Mouse (Mus musculus): Measurements from ENCODE around the gene Trim40. TPM values are rescaled to one million over a fixed set of nuclear protein-coding genes. Genes with fewer than 3 reads are reported as not detected.

Trim40 gene
- polyA plus RNA-seq, 1 experiment, result 0.71 TPM

- Histone ChIP-seq H3K27me3 (ENCODE audit: control insufficient read depth, insufficient read depth, low read length) (no peaks in the 10 kb centered on the region), H3K27ac (ENCODE audit: control insufficient read depth, insufficient read depth, low read length) (no peak overlapping the region), H3K4me1 (replicated peaks; ENCODE audit: control insufficient read depth, insufficient read depth, low read length) (no peaks in the 10 kb centered on the region), H3K4me3 (ENCODE audit: control insufficient read depth, insufficient read depth, low read length) (no peak overlapping the region), H3K36me3 (ENCODE audit: control insufficient read depth, insufficient read depth, low read length) (no peaks in the 10 kb centered on the region)
- WGBS, result 92% methylated on average over 10 of the region's 10 CpGs
- TF ChIP-seq CTCF (IDR thresholded peaks at IDR 0.05; ENCODE audit: borderline replicate concordance, control insufficient read depth, extremely low read depth, insufficient read depth, low read length, poor library complexity), result no peak
- TF ChIP-seq POLR2A (IDR thresholded peaks at IDR 0.05; ENCODE audit: control insufficient read depth, extremely low read depth, insufficient read depth, low read length, poor library complexity), result no peak
- no peak for DNase-seq
Observed at GRCm38 (mm10) chr17:36927496-36928120, 37.7 kb upstream of the Trim40 start.

DNA sequence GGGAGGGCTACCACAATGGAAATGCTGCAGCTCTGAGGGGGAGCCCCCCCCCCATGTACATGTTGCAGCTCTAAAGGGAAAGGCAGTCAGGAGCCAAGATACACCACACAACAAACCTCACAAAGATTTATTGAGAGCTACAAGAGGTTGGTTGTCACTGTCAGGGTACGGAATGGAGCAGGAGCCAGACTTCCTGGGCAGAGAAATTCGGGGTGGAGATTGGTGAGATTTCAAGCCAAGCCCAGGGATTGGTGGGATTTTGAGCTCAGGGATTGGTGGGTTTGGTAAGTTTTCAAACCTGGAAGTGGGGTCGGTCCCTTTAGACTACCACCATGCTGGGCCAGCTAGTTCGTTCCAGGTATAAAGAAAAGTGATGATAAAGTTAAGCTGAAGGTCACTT is 33.6 kb upstream of the Trim40 start:
- DNase-seq, result no peak
- H3K27ac ChIP-seq (ENCODE audit: control insufficient read depth, insufficient read depth, low read length), result no peak overlapping the region

DNA sequence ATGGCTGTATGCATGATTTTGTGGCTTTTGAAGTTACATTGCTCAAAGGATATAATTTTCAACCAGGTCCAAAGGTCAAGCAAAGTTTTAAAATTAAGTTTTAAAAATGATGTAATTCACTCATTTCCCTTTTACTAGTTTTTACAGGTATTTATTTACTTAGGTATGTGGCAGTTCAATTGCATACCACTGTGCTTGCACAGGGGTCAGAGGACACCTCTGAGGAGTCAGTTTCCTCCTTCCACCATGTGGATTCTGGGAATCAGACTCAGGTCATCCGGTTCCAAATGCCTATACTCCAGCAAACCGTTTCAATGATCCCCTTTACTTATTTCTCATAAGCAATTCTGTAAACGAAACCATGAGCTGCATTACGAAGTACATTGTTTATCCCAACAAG is 32.8 kb upstream of the Trim40 start:
- TF ChIP-seq POLR2A (IDR thresholded peaks at IDR 0.05; ENCODE audit: control insufficient read depth, extremely low read depth, insufficient read depth, low read length, poor library complexity) (no peak), CTCF (IDR thresholded peaks at IDR 0.05; ENCODE audit: borderline replicate concordance, control insufficient read depth, extremely low read depth, insufficient read depth, low read length, poor library complexity) (no peak)
- WGBS, result 92% methylated on average over 4 of the region's 4 CpGs
- H3K27me3 ChIP-seq (ENCODE audit: control insufficient read depth, insufficient read depth, low read length), result no peaks in the 10 kb centered on the region

More for the DNA sequence above, 33.6 kb upstream of the Trim40 start:
- no peak for TF ChIP-seq POLR2A (IDR thresholded peaks at IDR 0.05; ENCODE audit: control insufficient read depth, extremely low read depth, insufficient read depth, low read length, poor library complexity)
- TF ChIP-seq CTCF (IDR thresholded peaks at IDR 0.05; ENCODE audit: borderline replicate concordance, control insufficient read depth, extremely low read depth, insufficient read depth, low read length, poor library complexity), result no peak
- H3K4me3 ChIP-seq (ENCODE audit: control insufficient read depth, insufficient read depth, low read length), result no peak overlapping the region
- no peaks in the 10 kb centered on the region for H3K36me3 ChIP-seq (ENCODE audit: control insufficient read depth, insufficient read depth, low read length)
- H3K27me3 ChIP-seq (ENCODE audit: control insufficient read depth, insufficient read depth, low read length), result no peaks in the 10 kb centered on the region
- WGBS, result 82% methylated on average over 4 of the region's 4 CpGs
- H3K4me1 ChIP-seq (replicated peaks; ENCODE audit: control insufficient read depth, insufficient read depth, low read length), result no peaks in the 10 kb centered on the region

DNA sequence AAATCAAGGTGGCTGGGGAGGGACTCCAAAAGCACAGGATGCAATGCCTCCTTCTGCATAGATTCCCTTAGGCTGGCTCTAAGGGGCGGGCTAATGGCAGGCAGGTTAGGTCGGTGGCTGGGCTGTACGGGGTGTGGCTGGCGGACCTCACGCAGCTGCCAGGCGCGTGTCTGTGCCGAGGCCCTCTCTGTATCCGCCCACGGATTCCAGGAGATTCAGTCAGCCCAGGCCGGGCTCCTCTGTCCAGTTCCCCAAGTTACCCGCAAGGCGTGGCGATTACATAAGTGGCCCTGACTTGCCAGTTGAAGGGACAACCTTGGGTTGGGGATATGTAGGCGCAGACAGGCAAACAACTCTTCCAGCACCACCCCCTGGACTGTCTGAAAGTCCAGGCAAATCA is 30.3 kb upstream of the Trim40 start:
- TF ChIP-seq CTCF (IDR thresholded peaks at IDR 0.05; ENCODE audit: borderline replicate concordance, control insufficient read depth, extremely low read depth, insufficient read depth, low read length, poor library complexity), result no peak
- no peak for TF ChIP-seq POLR2A (IDR thresholded peaks at IDR 0.05; ENCODE audit: control insufficient read depth, extremely low read depth, insufficient read depth, low read length, poor library complexity)
- Histone ChIP-seq H3K27ac (ENCODE audit: control insufficient read depth, insufficient read depth, low read length) (no peak overlapping the region), H3K4me1 (replicated peaks; ENCODE audit: control insufficient read depth, insufficient read depth, low read length) (no peaks in the 10 kb centered on the region), H3K27me3 (ENCODE audit: control insufficient read depth, insufficient read depth, low read length) (no peaks in the 10 kb centered on the region), H3K4me3 (ENCODE audit: control insufficient read depth, insufficient read depth, low read length) (no peak overlapping the region), H3K36me3 (ENCODE audit: control insufficient read depth, insufficient read depth, low read length) (no peaks in the 10 kb centered on the region)
- 80% methylated on average over 15 of the region's 15 CpGs for WGBS
- no peak for DNase-seq

More for the DNA sequence above, 32.8 kb upstream of the Trim40 start:
- no peaks in the 10 kb centered on the region for H3K36me3 ChIP-seq (ENCODE audit: control insufficient read depth, insufficient read depth, low read length)
- H3K27ac ChIP-seq (ENCODE audit: control insufficient read depth, insufficient read depth, low read length), result no peak overlapping the region
- no peak for DNase-seq
- no peak overlapping the region for H3K4me3 ChIP-seq (ENCODE audit: control insufficient read depth, insufficient read depth, low read length)
- no peaks in the 10 kb centered on the region for H3K4me1 ChIP-seq (replicated peaks; ENCODE audit: control insufficient read depth, insufficient read depth, low read length)

GRCm38 (mm10) chr17:36915076-36915475 is 25.2 kb upstream of the Trim40 start:
- TF ChIP-seq POLR2A (IDR thresholded peaks at IDR 0.05; ENCODE audit: control insufficient read depth, extremely low read depth, insufficient read depth, low read length, poor library complexity) (no peak), CTCF (IDR thresholded peaks at IDR 0.05; ENCODE audit: borderline replicate concordance, control insufficient read depth, extremely low read depth, insufficient read depth, low read length, poor library complexity) (peak; percentile 36; the same call in 1 of the 2 replicates)
- Histone ChIP-seq H3K4me1 (replicated peaks; ENCODE audit: control insufficient read depth, insufficient read depth, low read length) (no peaks in the 10 kb centered on the region), H3K4me3 (ENCODE audit: control insufficient read depth, insufficient read depth, low read length) (no peak overlapping the region), H3K36me3 (ENCODE audit: control insufficient read depth, insufficient read depth, low read length) (no peaks in the 10 kb centered on the region), H3K27me3 (ENCODE audit: control insufficient read depth, insufficient read depth, low read length) (no peaks in the 10 kb centered on the region), H3K27ac (ENCODE audit: control insufficient read depth, insufficient read depth, low read length) (no peak overlapping the region)
- peak; percentile 73 for DNase-seq
- WGBS, result 11% methylated on average over 9 of the region's 9 CpGs

DNA sequence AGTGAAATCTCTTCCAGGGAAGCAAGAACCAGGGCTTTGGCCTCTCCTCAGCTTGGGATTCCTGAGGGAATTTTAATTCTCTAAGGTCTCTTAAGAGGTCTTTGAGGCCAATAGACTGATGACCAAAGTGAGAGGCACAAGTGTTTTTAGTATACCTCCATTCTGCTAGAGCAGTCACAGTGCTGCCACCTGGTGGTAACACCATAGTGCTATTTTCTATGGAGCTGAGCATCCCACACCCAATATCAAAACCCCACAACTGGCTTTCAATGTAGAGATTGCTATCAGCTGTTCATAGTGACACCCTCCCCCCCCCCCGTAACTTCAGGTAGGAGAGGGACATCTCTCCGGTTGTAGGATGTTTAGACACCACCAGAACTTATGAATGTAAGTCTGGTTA is 24.2 kb upstream of the Trim40 start:
- Histone ChIP-seq H3K4me3 (ENCODE audit: control insufficient read depth, insufficient read depth, low read length) (no peak overlapping the region), H3K36me3 (ENCODE audit: control insufficient read depth, insufficient read depth, low read length) (no peaks in the 10 kb centered on the region), H3K27me3 (ENCODE audit: control insufficient read depth, insufficient read depth, low read length) (no peaks in the 10 kb centered on the region), H3K27ac (ENCODE audit: control insufficient read depth, insufficient read depth, low read length) (no peak overlapping the region), H3K4me1 (replicated peaks; ENCODE audit: control insufficient read depth, insufficient read depth, low read length) (no peaks in the 10 kb centered on the region)
- TF ChIP-seq POLR2A (IDR thresholded peaks at IDR 0.05; ENCODE audit: control insufficient read depth, extremely low read depth, insufficient read depth, low read length, poor library complexity) (no peak), CTCF (IDR thresholded peaks at IDR 0.05; ENCODE audit: borderline replicate concordance, control insufficient read depth, extremely low read depth, insufficient read depth, low read length, poor library complexity) (no peak)
- DNase-seq, result peak; percentile 76
- 6% methylated on average over 2 of the region's 2 CpGs for WGBS

DNA sequence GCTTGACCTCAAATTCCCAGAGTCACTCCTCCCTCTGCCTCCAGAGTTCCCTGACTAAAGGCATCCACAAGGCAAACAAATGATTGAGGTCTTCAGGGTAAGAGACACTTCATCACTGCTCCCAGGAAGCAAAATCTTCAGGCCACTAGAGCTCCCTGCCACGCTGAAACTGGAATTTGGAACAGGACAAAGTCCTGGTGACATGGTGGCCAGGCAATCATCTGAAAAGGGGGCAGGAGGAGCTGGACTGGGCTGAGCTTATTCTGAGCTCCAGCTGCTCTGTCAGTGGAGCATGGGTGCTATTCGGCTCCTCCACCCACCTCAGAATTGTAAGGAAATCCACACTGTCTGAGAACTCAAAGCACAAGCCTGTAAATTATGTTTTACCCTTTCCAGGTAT is 22.1 kb upstream of the Trim40 start:
- Histone ChIP-seq H3K36me3 (ENCODE audit: control insufficient read depth, insufficient read depth, low read length) (no peaks in the 10 kb centered on the region), H3K4me1 (replicated peaks; ENCODE audit: control insufficient read depth, insufficient read depth, low read length) (no peaks in the 10 kb centered on the region), H3K27ac (ENCODE audit: control insufficient read depth, insufficient read depth, low read length) (no peak overlapping the region), H3K4me3 (ENCODE audit: control insufficient read depth, insufficient read depth, low read length) (no peak overlapping the region), H3K27me3 (ENCODE audit: control insufficient read depth, insufficient read depth, low read length) (no peaks in the 10 kb centered on the region)
- 74% methylated on average over 2 of the region's 2 CpGs for WGBS
- no peak for DNase-seq
- TF ChIP-seq CTCF (IDR thresholded peaks at IDR 0.05; ENCODE audit: borderline replicate concordance, control insufficient read depth, extremely low read depth, insufficient read depth, low read length, poor library complexity) (no peak), POLR2A (IDR thresholded peaks at IDR 0.05; ENCODE audit: control insufficient read depth, extremely low read depth, insufficient read depth, low read length, poor library complexity) (no peak)

Data from thymus, adult 2 months (tissue).